Mouse (Mus musculus) activated CD4-positive, CD25-positive, alpha-beta regulatory T cell (primary cell): ENCODE measurements around the gene Rhox4e. TPM values are rescaled to one million over a fixed set of nuclear protein-coding genes. Genes with fewer than 3 reads are reported as not detected.

Experiments used
- polyA plus RNA-seq, 2 experiments: library from polyadenylated mRNA; unstranded; fragments of 100-300 nt; shearing (Covaris generic); gene quantifications; one replicate each; pipeline ENCODE4 v1.2.1; 2017

Rhox4e gene
- under 1 TPM in 1 of 2 experiments, not detected in 1; 0.57 TPM for polyA plus RNA-seq

DNA sequence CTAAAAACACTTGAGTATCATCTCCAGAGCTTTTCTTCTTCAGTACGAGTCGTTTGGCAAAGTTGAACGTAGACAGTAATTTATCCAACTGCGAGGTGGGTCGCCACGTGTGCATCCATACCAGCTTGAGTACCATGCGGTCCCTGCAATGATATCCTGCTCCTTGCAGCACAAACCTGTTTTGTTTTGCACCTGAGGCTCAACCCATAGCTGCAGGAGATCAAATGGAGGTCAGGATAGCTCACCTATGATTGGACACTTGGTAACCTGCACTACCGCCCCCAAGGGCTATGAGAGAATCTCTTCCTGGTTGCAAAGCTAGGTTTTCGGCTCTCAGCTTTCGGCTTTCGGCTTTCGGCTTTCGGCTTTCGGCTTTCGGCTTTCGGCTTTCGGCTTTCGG, at the start of gene Rhox4e:
Rhox4e (plus strand) TSS at position 301 of the 400 bp plus-strand sequence.

DNA sequence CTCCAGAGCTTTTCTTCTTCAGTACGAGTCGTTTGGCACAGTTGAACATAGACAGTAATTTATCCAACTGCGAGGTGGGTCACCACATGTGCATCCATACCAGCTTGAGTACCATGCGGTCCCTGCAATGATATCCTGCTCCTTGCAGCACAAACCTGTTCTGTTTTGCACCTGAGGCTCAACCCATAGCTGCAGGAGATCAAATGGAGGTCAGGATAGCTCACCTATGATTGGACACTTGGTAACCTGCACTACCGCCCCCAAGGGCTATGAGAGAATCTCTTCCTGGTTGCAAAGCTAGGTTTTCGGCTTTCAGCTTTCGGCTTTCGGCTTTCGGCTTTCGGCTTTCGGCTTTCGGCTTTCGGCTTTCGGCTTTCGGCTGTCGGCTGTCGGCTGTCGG, 43.2 kb upstream of the Rhox4e start, which contains the start of gene Rhox4d:
Rhox4d (plus strand) TSS at position 301 of the 400 bp plus-strand sequence.

DNA sequence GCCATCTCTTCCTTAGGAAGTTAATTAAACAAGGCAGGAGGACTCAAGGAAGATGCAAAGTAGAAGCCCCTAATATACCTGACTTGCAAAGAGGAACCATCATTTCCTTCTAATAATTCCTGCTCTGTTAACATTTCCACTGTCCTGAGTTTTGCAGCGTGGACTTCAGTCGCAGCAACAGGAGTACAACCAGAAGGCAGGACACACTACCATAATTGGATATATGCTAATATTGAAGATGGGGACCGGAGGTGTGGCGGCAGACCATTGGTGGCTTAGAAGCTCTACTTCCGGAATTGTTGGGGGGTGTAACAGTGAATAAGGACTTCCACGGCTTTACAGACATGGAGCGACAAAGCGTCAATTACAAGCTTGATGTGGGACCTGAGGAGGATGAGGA, 27.1 kb upstream of the Rhox4e start, which contains the start of gene Rhox2e:
Rhox2e (plus strand) TSS at position 301 of the 400 bp plus-strand sequence.

DNA sequence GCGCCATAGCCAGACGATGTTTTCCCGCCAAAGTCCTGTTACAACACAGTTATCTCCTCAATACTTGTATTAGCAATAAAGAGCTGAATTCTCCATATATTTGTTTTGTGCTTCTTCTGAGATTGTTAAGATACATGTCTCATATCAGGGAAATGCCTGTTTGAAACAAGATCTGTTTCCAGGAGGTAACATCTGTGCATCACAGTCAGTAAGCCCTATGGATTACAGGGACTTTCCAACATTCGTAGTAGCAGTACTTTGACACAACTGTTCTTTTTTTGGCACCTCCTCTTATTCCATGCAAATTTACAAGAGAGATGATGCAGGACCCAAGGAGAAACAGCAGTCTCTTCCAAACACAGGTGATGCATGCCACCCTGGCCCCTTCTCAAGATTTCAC, 15.5 kb upstream of the Rhox4e start, which contains the start of gene Rhox3e:
Rhox3e (plus strand) TSS at position 301 of the 400 bp plus-strand sequence.

DNA sequence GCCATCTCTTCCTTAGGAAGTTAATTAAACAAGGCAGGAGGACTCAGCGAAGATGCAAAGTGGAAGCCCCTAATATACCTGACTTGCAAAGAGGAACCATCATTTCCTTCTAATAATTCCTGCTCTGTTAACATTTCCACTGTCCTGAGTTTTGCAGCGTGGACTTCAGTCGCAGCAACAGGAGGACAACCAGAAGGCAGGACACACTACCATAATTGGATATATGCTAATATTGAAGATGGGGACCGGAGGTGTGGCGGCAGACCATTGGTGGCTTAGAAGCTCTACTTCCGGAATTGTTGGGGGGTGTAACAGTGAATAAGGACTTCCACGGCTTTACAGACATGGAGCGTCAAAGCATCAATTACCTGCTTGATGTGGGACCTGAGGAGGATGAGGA, 13.9 kb downstream of the Rhox4e start, which contains the start of gene Rhox2f:
Rhox2f (plus strand) TSS at position 301 of the 400 bp plus-strand sequence.

DNA sequence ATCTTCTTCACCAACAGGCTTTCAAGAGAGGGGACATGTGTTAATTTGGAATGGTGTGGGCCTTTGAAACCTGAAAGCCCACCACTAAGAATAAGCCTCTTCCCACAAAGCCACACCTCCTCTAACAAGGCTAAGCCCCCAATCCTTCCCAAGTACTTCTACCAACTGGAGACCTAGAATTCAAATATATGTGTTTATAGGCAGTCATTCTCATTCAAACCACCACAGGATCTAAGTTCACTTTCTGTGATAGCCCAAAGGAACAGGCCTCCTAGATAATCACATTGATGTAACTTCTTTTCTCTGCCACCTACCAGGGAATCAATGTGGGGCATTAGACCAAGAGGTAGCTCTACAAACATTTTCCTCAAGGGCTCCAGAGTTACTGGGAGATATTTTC, 23.5 kb downstream of the Rhox4e start, which contains the start of gene Rhox3f:
Rhox3f (plus strand) TSS at position 301 of the 400 bp plus-strand sequence.

DNA sequence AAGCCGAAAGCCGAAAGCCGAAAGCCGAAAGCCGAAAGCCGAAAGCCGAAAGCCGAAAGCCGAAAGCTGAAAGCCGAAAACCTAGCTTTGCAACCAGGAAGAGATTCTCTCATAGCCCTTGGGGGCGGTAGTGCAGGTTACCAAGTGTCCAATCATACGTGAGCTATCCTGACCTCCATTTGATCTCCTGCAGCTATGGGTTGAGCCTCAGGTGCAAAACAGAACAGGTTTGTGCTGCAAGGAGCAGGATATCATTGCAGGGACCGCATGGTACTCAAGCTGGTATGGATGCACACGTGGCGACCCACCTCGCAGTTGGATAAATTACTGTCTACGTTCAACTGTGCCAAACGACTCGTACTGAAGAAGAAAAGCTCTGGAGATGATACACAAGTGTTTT, 50.4 kb downstream of the Rhox4e start, which contains the start of gene Rhox4f:
Rhox4f (minus strand) TSS at position 101 of the 400 bp plus-strand sequence.

Other genes with a start within 250 kb of the Rhox4e start
- gene Rhox3a2, start 177.4 kb upstream of the Rhox4e start, polyA plus RNA-seq, result not detected
- under 1 TPM in 1 of 2 experiments, not detected in 1; 0.61 TPM for gene Rhox4a2, start 166.6 kb upstream of the Rhox4e start, polyA plus RNA-seq
- gene Rhox2b, start 145.3 kb upstream of the Rhox4e start, polyA plus RNA-seq, result not detected
- under 1 TPM in 1 of 2 experiments, not detected in 1; 0.55 TPM for gene Rhox4b, start 124.9 kb upstream of the Rhox4e start, polyA plus RNA-seq
- not detected for gene Rhox2c, start 103.7 kb upstream of the Rhox4e start, polyA plus RNA-seq
- not detected for gene Rhox3c, start 98.8 kb upstream of the Rhox4e start, polyA plus RNA-seq
- not detected for gene Rhox4c, start 77.1 kb upstream of the Rhox4e start, polyA plus RNA-seq
- gene Rhox2d, start 64.0 kb upstream of the Rhox4e start, polyA plus RNA-seq, result not detected
- under 1 TPM in 1 of 2 experiments, not detected in 1; 0.25 TPM for gene Rhox4d, start 43.1 kb upstream of the Rhox4e start, polyA plus RNA-seq
- not detected for gene Rhox2e, start 27.0 kb upstream of the Rhox4e start, polyA plus RNA-seq
- not detected for gene Rhox3e, start 15.4 kb upstream of the Rhox4e start, polyA plus RNA-seq
- not detected for gene Rhox2f, start 14.0 kb downstream of the Rhox4e start, polyA plus RNA-seq
- gene Rhox3f, start 23.6 kb downstream of the Rhox4e start, polyA plus RNA-seq, result not detected
- gene Rhox4f, start 50.3 kb downstream of the Rhox4e start, polyA plus RNA-seq, result not detected
- gene Rhox3g, start 71.2 kb downstream of the Rhox4e start, polyA plus RNA-seq, result not detected
- gene Rhox2g, start 86.1 kb downstream of the Rhox4e start, polyA plus RNA-seq, result not detected
- under 1 TPM in 1 of 2 experiments, not detected in 1; 0.31 TPM for gene Rhox4g, start 93.9 kb downstream of the Rhox4e start, polyA plus RNA-seq
- not detected for gene Rhox3h, start 111.4 kb downstream of the Rhox4e start, polyA plus RNA-seq
- not detected for gene Rhox2h, start 115.9 kb downstream of the Rhox4e start, polyA plus RNA-seq
- gene Rhox5, start 247.4 kb downstream of the Rhox4e start, polyA plus RNA-seq, result not detected